Mouse (Mus musculus) lung, postnatal 0 days (tissue): Measurements from ENCODE around the gene Klc3.

Experiments used
- CTCF ChIP-seq: IDR thresholded peaks from 2 replicates; pipeline ENCODE4 v1.5.1; 2016; ENCODE audit warnings: antibody characterized with exemption, mild to moderate bottlenecking
- EP300 ChIP-seq: IDR thresholded peaks from 2 replicates; pipeline ENCODE4 v1.6.1; 2016; ENCODE audit warnings: antibody characterized with exemption, mild to moderate bottlenecking, control low read depth

DNA sequence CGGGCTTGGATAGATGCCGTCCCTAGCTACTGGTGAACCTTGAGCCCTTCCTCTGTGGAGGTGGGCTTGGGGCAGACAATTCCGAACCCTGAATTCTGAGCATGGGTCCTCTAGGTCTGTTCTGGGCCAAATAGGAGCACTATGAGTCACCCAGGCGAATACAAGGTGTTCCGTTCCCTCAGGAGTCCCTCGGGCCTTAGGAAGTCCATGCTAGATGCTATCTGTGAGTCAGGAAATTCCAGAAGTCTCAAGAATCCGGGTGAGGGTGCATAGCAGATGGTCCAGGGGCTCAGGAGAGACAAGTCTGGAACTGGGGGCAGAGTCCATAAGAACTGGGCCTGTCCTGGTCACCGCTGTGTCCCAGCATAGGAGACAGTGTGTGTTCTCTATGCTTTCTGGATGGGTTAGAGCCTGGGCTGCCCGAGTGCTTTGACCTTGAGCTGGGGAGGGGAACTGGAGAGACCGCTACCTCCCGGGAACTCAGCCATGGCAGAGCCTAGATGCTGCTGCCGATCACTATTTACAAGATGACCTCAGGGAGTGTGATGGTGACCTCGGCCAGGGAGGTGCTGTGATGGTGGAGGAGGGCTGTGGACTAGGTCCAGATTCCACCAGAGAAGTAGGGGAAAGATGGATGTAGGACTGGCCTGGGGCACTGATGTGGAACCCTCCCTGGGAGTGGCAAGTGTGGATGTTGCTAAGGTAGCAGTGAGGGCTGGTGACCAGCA, 54.6 kb downstream of the Klc3 start:
- TF ChIP-seq CTCF = no peak
- no peak for TF ChIP-seq EP300
